Mouse (Mus musculus) layer of hippocampus, adult 9-11 months (tissue): ENCODE results near the gene Ppih.
"Not testable (repeated sequence)": the region's sequence is repeated elsewhere in the genome, so short reads cannot be mapped to it uniquely, and the experiment has no call there.

Experiments used
- DNase-seq: peaks from one replicate; pipeline ENCODE4 v3.0.0; 2022

Gene Ppih

DNA sequence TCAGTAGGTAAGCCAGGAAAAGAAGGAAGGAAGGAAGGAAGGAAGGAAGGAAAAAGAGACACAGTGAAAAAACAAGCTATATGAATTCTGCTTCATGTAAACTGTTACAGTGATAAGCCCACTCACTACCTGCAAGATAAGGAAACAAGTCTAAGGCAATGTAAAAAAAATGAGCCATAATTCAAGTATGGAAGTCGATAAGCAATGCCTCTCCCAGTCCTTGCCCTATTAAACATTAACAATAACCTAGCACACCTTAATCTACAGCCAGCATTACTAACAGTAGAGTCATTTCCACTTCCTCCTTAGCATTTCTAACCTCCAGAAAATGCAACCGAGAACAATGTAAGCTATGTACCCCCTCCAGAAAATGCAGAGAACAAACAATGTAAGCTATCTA lies 35.0 kb downstream of the Ppih start:
- DNase-seq: no peak

DNA sequence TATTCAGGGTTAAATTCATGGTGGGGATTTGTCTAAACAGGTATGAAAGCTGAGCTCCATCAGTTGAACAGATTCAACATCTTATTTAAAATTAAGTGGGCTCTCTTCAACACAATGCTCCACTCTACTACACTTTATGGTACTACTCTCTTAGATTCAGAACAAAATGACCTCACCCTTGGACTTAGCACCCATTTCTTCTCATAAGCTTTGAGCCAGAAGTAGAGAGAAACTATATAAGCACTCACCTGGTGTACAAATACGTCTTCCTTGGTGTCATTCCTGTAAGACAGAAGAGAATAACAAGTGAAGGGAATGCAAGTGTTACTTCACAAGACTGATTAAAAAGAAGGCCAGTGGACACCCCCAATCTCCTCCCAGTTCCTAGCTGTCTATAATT lies 35.5 kb downstream of the Ppih start:
- no peak for DNase-seq

DNA sequence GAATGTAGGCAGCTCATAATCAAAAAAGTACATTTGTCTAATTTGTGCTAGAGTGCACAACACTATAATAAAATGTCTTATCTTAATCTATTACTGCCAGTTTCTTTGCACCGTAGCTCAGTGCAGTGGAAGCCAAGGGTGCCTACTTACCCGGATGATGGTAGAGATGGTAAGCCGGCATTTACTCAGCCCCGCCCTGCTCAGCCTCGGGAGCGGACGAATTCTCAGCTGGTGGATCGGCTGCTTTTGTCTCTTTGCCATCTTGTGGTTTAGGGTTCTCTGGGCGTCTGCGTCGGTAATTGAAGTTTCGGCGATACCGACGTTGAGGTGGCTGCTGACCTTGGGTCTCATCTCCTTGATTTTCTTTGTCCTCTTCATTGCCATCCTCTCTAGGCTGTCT lies 41.6 kb downstream of the Ppih start:
- DNase-seq: not testable (repeated sequence)

DNA sequence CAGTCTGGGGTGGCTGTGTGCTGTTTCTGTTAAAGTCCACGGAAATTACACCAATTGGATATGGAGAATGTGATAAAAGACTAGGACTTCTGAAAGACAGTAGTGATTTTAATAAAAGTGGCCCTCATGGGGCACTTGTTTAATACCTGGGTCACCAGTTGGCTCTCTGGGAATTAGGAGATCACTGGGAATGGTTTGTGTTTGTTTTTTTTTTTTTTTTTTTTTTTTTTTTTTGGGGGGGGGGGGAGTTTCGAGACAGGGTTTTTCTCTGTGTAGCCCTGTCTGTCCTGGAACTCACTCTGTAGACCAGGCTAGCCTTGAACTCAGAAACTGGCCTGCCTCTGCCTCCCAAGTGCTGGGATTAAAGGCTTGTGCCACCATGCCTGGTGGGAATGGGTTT lies 44.6 kb downstream of the Ppih start:
- no peak for DNase-seq

DNA sequence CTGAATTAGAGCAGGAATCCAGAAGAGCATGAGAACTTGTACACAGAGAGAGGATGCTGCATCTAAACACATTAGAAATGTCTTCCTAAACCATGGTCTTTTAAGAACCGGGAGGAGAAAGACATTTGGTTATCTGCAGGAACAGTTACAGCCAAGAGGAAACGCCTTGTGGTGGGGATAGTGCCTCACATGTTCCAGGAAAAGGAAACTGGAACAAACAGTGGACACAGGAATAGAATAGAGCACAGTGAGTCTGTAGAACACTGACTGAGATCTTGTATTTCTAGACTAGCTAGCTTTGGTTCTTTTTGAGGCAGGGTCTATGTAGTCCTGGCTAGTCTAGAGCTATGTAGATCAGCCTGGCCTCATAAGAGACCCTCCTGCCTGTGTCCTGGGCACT lies 45.1 kb downstream of the Ppih start:
- DNase-seq: no peak

DNA sequence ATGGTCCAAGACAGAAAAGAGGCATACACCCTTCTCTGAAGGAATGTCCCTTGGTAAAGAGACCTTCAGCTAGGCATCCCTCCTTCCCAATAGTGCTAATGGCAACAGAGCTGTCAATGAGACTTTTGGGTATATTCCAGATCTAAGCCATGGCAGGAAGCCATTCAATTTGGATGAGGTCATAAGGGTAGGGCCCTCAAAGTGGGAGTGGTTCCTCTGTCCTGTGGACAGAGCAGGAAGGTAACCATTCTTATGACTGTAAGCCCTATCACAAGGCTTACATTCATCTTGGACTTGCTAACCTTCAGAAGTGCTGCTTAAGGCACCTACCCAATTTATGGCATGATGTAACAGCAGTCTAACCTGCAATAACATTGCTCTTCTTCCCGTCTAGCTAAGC lies 45.7 kb downstream of the Ppih start:
- no peak for DNase-seq

DNA sequence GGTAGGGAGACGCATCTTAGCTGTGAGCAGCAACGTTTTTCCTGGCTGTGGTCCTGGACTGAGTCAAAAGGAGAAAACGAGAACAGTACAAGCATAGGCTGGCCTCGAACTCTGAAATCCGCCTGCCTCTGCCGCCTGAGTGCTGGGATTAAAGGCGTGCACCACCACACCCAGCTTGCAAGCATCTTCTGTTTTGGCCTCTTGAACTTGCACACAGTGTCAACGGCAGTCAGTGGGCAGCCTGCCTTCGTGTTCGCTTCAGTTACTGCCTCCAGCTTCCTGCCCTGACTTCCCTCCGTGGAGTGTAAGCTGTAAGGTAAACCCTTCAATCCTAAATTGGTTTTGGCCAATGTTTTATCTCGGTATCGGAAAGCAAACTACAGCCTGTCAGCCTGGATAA lies 53.7 kb downstream of the Ppih start:
- no peak for DNase-seq

DNA sequence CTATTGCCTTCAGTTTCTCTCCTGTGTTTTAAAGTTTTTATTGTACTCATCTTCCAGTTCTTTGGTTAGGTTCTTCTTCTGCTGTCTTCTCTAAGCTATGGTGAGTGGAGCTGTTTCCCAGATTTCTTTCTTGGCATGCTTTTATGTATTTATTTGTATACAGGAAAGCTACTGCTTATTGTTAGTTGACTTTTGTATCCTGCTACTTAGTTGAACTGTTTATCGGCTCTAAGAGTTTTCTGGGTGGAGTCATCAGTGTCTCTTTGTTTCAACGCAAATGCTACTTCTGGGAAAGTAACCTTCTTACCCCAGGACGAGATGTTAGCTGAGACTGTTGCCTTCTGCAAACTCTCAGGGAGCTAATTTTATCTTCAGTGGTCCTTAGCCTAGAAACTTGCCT lies 56.9 kb downstream of the Ppih start:
- DNase-seq: no peak

DNA sequence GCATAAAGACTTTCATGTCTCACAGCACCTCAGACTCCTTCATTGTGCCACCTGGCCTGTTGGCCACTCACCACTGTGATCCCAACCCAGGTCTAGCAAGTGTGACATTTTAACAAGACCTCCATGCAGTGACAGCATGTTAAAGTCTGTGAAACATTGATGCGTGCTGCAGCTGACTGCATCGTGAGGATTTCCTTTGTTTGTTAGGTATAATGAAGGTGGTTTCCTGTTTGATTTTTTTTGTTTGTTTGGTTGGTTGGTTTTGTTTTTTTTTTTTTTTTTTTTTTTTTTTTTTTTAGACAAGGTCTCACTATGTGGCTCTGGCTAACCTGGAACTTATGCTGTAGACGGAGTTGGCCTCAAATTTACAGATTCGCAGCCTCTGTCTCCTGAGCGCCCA lies 57.9 kb downstream of the Ppih start:
- no peak for DNase-seq

DNA sequence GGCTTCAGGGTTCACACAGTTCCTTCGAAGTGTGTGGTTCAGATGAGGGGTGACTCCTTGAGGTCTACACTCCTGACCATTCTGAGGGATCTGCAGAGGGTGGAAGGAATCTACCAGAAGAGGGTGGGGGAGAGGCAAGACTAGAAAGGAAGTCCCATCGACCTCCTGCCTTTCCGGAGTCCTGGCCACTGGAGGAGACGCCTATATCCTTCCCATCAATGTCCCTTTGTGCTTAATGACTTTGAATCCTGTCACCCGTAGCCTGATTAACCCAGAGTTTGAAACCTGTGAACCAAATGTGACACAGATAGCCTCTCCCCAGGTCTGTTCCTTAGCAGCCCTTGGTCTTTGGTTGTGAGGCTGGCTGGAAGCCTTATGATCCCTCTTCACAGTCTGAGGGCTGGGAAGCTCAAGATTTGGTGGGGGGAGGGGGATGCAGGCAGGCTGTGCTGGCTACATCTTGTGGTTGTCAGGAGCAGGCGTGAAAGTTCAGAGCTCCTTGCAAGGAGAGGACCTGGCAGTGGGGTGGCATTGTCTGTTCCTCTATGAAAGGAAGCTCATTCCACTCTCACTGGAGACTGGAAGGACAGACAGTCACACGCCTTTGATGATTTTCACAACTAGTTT lies 59.1 kb downstream of the Ppih start:
- DNase-seq: no peak

DNA sequence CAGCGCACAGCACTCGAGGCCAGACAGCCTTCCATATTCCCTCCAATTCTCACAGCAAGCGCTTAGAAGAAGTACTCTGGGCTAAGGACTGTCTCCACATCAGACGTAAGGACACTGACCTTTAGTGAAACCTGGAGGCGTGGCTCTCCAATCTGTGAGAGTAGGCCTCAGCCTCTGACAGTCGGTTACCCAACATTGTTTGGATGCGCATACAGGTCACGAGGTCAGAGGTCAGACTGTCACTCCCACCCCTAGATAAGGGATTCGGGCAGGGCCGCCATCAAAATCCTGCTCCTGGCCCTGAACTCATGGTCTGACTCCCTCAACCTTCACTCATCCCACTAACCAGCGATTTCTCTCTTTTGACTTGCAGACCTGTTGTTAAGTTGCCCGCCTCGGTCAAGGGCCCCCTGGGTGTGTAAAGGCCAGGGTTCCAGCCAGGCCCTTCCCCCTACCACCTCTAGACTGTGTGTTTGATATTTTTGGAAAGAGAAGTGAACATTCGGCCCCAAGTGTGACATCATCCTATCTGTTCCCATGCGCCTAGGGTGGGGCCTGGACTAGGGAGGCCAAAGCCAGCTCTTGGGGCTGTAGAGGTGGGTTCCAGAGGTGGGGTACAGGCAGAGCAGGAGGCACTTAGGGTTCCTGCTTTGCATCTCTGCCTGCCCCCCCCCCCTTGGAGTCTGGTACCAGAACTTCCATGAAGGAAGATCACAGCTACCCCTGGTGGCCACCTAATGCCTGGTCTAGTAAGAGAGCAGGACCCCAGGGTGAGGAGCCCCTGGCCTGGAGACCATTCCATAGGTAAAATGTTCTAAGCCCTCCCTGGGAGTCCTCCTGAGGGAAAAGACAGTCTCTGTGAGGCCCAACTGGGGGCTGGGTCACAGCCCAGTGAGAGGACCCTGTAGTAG lies 60.7 kb downstream of the Ppih start:
- DNase-seq: no peak

DNA sequence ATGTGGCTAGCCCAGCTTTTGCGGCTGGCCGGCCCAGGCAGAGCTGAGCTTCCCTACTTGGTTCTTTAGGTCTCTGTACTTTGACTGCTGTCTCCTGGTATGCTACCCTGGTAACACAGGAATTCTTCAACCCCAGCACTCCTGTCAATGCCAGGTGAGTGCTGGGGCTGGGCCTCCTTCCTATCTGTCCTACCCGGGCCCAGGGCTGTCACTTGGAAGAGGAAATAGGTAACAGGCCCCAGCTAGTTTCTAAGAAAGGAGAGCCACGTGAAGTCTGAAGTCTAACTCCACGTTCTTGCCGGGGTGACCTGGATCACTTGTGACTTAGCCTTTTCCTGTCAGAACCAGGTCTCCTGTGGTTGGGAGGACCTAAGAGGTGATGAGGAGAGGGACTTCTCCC lies 63.3 kb downstream of the Ppih start:
- DNase-seq: no peak

DNA sequence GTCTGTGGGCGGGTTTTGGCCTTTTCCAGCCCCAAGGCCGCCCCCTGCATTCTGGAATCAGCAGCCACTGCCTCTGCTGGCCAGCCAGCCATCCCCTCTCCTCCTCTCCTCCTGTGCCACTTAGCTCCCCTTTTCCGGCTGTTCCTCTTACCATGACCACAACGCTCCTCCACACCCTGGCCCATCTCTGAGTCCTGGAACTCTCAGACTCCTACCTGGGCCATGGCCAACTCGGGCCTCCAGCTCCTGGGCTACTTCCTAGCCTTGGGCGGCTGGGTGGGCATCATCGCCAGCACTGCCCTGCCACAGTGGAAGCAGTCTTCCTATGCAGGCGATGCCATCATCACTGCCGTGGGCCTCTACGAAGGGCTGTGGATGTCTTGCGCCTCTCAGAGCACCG lies 65.0 kb downstream of the Ppih start, which contains the start of gene Cldn19:
Gene Cldn19 (plus strand): TSS at position 64 of the 400 bp plus-strand sequence.
- no peak for DNase-seq

DNA sequence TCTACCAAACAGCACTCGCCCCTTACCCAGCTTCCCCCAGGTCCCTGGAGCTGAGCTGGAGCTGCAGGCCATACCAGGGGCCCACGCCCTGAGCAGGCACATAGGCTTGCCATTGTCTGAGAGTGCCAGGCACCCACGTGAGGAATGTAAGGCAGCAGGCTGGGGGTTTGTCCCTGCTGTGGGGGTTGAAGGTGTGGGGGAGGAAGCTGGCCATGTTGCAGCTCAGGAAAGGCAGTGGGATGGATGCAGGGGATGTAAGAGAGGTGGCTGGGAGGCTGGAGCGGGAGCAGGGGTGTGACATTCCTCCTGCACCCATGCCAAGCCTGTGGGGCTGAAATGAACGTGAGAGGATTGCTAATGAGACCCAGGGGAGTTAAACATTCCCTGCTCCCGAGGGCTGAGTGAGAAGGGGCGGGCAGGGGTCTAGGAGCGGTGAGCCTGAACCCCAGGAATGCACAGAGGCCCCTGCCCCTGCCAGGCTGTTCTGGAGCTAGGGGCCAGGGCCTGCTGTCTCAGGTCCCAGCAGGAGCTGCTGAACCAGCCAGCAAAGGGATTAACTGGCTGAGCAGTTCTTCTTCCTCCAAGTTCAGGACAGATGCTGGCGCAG lies 66.2 kb downstream of the Ppih start:
- DNase-seq: no peak

DNA sequence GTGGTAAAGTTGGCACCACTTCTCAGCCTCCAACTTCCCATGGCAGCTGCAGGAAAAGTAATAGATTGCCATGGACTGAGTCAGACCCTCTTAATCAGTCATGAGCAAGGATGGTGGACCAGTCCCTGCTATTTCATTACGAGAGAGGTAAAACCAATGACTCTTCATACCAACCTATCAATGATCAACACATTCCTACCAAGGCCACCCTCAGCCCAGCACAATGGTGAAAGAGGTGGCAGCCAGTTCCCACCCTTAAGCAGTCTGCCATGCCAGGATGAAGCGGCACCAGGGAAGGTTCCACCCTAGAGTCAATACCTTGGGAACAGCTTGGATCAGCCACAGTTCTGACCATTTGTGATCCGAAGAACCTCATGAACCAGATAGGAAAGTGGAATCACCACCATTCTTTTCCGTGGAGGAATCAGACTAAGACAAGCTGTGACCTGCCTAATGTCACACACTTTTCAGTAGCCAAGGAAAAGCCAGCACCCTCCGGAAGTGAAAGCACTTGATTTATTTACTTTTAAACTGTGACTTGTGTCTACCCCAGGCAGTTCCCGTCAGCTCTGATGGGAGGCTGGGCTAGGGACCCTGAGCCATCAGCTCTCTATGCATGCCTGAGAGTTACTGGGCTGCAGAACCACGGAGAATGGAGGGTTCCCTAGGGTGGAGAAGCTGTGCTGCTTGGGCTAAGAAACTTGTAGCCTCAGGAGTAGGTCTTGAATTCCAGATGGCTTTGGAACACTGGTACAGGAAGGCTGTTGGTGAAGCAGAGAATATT lies 68.1 kb downstream of the Ppih start:
- DNase-seq: no peak
